Mouse (Mus musculus) 3134 (cell line): ENCODE results near the gene Aire.
"Not testable (repeated sequence)": the region's sequence is repeated elsewhere in the genome, so short reads cannot be mapped to it uniquely, and the experiment has no call there.

Experiments used
- DNase-seq: peaks from one replicate; pipeline ENCODE4 v3.0.0-alpha.2; 2011; ENCODE audit warnings: low spot score; ENCODE audit not compliant: insufficient read length; ENCODE audit errors: extremely low read depth

The Aire gene

DNA sequence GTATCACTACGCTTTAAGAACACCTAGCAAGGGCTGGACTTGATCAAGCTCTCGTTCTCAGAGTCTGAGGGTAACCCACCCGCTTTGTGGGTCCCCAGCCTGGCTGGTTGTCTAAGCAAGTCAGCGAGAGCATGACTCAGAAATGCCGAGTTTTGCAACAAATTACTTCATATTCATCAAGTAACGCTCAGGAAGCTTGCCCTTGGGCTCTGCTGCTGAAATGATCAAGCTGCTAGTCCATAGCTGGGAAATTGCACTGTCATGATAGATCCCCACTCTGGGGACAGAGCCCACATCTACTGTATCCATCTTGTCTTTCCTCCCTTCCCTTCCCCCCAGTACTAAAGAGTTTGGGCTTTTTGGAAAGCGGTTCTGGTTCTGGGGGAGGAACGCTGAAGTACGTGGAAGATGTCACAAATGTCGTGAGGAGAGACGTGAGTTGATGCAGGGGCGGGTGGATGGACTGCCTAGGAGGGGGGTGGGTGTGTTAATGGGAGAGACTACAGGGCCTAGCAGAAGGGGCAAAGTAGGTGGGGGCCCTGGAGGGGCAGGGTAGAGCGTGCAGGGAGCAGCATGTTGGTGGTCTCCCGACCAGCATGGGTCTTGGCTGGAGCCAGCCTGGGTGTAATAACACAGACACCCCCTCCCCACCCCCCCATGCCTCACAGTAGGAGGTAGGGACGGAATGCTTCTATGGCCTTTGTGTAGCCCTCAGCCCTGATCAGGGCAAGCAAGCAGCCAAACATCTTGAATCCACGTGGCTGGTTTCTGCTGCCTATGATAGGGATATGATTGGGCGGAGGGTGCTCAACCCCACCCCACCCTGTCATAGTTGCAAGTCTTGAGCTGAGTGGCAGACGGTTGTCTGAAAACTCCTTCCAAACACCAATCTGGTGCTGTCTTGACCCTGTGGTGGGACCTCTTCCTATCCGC, 11.5 kb upstream of the Aire start:
- DNase-seq, result no peak

DNA sequence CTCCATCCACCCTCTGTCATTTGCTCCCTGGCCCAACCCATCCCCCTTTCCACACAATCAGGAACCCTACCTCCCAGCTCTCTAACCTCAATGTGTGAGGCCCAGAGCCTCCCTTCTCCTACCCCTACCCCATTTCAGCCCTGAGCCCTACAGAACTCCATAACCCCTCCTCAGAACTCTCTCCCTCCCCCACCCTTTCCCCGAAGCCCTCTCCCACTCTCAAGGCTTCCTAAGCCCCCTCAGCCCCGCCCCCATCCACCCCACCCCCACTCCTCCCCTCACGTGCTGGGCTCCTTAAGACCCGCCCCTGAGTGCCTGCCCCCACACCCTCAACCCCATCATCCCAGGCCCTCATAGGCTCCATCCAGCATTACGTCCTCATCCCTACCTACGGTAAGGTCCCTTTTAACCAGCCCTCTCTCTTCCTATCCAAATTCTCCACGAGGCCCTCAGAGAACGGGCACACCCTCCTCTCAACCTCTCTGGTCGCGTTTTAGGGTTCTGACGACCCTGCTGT, 6.2 kb upstream of the Aire start:
- DNase-seq, result no peak

DNA sequence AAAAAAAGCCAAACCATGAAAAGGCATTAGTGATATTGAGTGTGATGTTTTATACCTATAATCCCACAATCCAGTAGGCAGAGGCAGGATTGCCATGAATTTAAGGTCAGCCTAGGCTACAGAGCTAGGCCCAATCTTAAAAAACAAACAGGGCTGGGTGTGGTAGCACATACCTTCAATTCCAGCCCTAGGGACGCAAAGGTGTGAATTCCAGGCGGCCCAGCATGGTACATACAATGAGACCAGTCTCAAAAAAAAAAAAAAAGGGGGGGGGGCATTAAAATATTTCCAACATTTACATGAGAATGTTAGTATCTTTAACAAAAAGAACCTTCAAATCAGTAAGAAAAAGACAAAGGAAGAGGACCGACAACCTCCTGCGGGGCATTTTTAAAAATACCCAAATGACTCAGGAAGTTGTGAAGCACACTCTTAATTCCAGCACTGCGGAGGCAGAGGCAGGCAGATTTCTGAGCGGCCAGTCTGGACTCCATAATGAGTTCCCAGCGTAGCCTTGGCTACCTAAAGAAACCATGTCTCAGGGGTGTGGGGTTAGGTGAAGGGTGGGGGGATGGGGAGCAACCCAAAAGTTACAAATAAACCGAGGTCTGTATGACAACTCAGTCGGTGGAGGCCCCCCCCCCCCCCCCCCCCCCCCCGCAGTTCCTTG, 4.8 kb upstream of the Aire start:
- DNase-seq, result no peak

DNA sequence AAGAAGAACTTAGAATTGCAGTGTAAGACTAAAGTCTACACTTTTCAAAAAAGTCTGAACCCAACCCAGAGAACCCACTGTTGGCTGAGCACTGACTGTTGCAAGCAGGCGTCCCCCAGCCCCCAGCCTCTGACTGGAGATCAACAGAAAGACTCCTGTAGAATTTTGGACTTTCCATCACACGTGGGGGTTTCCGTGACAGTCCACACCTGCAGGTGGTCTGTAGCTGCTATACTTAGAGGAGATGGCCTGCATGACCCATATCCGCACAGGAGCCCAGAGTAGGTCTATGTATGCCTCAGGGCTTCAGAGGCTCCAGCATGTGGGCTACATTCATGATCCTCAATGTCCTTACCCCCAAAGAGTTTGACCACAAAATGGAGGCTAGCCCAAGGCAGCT, 3.0 kb upstream of the Aire start:
- DNase-seq, result no peak

DNA sequence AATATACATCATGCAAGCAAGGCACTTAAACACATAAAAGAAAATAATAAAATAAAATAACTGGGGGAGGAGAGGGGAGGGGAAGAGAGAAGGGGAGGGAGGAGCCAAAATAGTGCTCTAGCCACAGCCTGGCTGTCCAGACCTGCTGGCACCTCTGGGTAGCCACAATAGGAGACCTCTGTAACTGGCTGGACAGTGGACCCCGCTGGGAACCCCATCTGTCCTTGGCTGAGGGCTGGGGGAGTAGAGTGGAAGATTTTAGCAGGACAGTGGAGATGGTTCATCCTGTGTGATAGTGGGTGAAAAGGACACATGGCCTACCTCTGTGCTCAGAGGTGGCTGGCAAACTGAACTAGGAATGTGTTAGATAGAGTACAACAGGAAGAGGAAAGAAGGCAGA, 1.1 kb upstream of the Aire start:
- no peak for DNase-seq

DNA sequence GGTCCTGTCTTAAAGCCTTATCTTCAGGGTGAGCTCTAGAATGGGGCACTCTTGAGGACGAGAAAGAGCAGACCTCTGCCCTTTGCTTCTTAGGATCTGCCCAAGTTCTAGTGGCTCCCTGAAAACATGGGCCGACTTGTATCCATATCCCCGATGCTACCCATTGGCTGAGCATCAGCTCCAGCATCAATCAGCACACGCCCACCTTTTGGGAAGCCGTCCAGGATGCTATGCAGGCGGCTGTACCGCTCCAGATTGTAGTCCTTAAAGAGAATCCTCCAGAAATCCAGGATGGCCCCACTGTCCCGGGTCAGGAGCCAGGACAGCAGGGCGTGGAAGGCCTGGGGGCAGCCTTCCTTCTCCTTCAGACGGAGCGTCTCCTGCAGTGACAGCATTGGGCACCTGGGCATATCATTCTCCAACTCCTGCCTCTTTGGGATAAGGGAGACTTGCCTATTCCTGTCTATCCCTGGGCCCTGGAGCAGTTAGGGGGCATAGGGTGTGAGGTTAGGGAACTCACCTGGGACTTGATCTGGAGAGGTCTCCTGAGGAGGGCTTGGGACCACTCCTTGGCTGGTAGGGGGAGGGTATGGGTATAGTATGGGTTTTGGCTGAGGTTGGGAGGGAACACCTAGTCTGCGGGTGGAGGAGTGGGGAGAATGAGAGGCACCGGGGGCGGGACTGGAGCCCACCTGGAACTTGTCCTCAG, 559 bp downstream of the Aire start:
- DNase-seq, result no peak

DNA sequence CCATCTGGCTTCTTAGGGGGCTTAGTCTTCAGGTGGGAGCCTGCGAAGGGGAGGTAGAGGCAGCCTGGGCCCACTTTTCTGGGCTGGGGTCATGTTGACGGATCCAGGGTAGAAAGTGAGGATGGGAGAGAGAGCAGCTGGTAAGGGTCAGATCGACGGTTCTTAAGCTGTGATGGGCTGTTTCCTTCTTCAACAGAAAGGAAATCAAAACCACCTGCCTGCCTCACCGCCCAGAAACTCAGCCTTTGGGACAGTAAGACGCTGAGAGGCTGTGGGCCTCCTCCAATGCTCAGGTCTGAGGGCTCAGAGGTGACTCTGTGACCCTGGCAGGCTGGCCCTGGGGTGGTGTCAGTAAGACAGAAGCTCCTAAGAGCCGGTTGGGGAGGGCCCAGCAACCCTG, 1.3 kb downstream of the Aire start:
- no peak for DNase-seq

DNA sequence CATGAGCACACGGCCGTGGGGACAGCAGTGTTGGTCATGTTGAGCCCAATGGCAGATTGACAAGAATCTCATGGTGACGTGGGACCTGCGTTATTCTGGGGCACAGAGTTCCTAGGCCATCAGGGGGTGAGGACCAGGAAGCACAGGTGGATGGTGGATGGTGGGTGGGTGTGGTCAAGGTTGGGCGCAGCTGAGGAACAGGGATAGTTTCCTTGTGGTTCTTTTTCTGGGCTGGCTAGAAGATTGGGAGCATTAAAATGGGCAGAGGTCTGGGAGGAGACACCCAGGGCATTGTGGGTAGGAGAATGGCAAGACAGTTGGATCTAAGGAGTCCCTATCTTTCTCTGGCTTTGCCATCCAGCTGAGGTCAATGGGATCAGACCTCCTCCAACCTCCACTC, 1.8 kb downstream of the Aire start, which contains the start of gene Dnmt3l:
Gene Dnmt3l, plus strand, starts transcription at position 301 of the 400 bp plus-strand sequence.
- no peak for DNase-seq

DNA sequence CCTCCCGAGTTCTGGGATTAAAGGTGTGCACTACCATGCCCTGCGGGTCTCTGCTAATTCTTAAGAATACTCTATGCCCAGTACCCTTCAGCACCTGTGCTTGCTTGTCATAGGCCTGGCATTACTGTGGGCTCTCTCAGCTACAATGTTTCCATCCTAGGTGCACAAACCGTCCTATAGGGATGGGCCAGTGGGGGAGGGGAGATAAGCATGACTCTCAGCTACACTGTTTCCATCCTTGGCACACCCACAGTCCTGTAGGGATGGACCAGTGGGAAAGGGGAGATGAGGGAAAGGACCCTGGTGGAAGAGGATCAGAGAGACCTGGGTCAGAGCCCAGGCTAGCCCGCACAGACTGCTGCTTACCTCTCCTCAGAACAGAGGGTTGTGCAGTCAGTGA, 6.3 kb downstream of the Aire start:
- DNase-seq, result no peak

DNA sequence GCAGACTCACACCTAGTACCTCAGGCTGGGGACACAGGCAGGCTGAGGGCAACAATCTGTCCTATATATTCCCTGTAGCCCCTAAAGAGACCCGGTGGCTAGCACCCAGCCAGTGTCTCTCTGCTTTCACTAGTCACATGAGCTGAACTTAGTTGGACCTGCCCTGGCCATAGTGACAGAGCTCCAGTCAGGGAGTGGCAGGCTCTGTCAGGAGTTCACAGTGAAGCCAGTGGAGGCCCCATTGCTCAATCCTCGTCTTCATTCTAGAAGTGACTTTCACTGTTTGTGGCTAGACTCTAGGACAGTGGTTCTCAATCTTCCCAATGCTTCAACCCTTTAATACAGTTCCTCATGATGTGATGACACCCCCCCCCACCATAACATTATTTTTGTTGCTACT, 11.4 kb downstream of the Aire start:
- DNase-seq, result no peak

DNA sequence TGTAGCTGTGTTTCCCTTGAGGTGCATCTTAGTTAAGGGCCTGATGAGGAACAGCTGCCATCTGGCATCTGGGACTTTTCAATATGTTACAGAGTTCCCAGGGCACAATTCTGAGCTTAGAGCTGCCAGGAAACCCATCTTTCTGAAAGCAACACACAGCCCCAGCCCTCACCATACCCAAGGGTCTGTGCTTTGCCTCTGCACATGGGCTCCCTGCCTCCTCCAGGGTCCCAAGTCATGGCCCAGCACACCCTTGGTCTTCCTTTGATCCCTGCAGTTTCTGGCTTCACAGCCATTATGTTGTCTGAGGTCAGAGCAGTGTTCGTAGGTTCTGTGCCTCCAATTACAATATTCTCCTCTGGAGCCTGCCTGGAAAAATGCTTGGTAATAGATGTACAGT, 14.3 kb downstream of the Aire start:
- no peak for DNase-seq

DNA sequence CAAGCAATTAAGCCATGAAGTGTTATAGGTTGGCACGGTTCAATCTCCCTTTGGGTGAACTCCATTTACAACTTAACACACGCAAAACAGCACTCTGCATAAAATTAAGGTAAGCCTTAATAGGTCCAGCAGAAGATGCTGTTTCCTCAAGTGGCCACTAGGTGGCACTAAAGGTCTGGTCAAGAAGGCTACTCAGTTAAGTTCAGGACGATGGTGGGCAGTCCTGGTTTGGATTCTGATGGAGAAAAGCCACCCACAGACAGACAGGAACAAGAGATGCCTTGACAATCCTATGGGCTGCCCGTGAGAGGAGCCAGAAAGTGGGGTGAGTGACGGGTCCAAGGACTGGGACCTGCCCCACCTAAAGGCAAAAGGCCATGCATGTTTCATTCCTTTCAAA, 15.3 kb downstream of the Aire start:
- peak; percentile 37 for DNase-seq

DNA sequence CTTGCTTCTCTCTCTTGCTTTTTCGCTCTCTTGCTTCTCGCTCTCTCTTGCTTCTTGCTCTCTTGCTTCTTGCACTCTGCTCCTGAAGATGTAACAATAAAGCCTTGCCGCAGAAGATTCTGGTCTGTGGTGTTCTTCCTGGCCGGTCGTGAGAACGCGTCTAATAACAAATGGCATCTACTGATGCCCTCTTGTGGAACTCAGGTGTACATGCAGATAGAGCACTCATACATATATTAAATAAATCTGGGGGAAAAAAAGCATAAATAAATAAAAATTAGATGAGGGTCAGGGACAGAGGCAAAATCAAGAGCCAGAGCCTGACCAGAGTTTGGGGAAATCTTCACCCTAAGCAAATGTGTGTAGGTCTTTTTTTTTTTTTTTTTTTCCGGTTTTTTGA, 18.0 kb downstream of the Aire start:
- DNase-seq, result not testable (repeated sequence)

DNA sequence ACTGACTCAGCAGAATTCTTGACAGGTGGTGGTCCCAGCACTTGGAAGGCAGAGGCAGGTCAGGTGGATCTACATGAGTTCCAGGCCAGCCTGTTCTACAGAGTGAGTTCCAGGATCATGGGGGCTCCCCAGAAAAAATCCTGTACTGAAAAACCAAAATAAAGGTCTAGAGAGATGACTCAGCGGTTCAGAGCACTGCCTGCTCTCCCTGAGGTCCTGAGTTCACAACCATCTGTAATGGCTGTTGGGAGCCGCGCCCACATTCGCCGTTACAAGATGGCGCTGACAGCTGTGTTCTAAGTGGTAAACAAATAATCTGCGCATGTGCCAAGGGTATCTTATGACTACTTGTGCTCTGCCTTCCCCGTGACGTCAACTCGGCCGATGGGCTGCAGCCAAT, 23.4 kb downstream of the Aire start:
- DNase-seq, result not testable (repeated sequence)

DNA sequence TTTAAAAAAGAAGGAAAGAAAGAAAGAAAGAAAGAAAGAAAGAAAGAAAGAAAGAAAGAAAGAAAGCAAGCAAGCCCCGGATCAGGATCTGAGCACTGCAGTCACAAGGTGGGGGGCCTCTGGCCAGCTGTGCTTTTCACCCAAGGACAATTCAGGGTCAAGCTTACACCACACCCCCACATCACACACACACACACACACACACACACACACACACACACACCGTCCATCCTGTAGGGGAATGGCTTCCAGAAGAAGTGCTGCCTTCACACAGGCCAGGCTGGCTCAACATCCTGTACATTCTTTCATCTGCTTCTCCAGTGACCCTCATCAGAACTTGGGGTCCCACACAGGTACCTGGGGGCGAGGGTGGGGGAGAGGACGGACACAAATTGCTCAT, 24.1 kb downstream of the Aire start:
- DNase-seq, result no peak

DNA sequence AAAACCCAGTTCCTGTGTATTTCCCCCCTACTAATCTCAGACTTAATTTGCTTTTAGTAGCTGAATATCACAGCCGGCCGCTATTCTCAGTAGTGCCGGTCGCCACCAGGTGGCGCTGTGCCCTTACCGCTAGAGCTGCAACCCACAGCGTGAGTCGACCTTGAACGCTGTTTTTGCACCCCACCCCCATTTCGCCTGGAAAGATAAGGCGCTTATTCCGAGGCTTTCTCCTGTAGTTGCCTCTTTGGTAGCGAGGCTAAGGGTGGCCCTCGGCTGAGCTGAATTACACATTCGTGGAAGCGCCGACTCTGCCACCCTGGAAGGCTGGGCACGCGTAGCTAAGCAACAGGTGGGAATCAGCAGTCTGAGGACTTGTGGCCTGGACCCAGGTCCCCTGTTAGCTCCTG, 24.6 kb downstream of the Aire start:
- DNase-seq, result peak; percentile 67

DNA sequence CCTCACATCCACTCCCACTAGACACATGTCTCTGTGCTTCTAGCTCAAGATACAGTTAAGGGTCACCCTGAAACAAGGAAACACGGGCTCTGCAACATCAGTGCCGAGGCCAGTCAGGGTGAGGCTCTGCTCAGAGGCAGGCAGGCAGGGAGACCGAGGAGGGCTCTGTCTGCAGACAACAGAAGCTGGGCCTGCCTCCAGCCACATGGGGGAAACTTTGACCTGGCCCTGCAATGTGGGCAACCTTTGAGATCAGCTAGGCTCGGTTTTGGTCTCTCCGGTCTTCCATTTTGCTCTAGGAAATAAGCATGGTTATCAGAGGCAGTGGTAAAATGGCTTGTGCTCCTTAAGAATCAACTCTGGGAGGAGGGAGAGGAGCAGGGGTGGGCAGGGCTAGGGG, 27.0 kb downstream of the Aire start:
- no peak for DNase-seq

DNA sequence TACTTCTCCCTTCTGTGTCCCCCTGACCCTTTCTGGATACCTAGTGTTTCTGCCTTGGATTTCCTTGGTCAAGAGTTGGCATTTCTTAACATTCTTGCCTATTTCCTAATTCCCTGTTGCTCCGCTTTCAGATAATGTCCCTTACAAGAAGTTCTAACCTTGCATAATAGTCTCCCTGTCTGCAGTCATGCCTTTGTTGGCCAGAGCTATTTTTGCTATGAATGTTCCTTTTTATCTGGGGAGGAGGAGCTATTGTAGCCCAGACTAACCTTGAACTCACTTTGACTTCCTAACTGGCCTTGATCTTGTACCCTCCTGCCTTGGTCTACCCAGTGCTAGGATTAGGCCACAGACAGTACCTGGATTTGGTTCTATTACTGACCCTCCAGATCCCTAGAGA, 27.9 kb downstream of the Aire start:
- DNase-seq, result no peak

DNA sequence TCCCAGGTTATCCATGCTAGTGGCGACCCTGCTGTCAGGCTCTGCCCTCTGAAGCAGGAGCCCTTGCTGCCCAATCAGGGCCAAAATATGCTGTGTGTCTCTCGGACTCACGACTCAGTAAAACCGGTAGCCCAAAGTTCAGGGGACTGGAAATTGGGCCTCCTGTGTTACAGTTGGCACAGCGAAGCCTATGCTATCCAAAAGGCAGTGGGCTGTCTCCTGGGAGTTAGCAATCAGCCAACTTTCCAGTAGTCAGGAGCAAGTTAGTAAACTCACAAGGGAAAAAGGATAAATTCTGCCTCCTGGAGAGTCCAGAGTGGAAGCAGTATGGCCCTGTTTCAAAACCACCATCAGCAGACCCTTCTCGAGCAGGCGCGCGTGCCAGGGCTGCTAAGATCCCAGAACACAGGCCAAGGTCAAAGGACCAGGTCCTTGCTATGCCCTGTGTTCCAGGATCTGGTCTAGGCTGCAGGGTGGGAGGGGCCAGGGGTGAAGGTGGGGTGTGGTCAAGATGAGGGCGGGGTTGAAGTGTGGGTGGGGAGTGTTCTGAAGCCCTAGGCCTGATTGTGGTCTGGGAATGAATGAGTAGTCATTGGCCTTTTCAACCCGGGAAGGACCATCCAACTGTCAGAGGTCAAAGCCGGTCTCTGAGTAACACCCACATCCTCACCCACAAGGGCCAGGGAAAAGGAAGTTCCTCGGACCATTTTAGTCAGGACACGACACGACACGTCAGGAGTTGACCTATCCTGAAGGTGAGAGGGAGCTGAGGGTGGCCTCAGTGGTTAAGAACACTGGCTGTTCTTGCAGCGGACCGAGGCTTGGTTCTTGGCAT, 30.5 kb downstream of the Aire start:
- peak; percentile 34 for DNase-seq

DNA sequence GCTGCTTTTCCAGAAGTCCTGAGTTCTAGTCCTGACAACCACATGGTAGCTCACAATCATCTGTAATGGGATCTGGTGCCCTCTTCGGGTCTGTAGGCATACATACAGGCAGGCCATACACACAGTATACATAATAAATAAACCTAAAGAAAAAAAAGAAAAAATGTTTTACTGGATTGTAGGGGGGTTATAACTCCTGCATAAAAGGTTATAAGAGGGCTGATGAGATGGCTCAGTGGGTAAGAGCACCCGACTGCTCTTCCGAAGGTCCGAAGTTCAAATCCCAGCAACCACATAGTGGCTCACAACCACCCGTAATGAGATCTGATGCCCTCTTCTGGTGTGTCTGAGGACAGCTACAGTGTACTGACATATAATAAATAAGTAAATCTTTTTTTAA, 32.3 kb downstream of the Aire start:
- not testable (repeated sequence) for DNase-seq
